Mouse (Mus musculus) midbrain, embryonic 11.5 days (tissue): ENCODE measurements at regions not wholly inside any gene's neighbourhood (a gene's known extent, or its start where the extent isn't known, plus 50 kb on each side); places are given as distances from the start of the nearest gene placed in this dataset.

Source experiments
- ATAC-seq: fragments of 200-750 bp; cut with Nextera tagmentation; 2 replicates; pipeline ENCODE4 v1.8.0; 2017; ENCODE audit warnings: moderate TSS enrichment, moderate library complexity; ENCODE audit not compliant: low FRiP score
- DNase-seq: peaks from one replicate; pipeline ENCODE4 v3.0.0; 2015; ENCODE audit warnings: low spot score; ENCODE audit errors: missing footprints
- H3K27ac ChIP-seq: fragments of 300-500 bp; sonication (generic); 2 replicates; pipeline ENCODE4 v1.5.1; 2014; ENCODE audit warnings: low read depth, low read length
- H3K27me3 ChIP-seq: fragments of 300-500 bp; sonication (generic); 2 replicates; pipeline ENCODE4 v1.6.1; 2014; ENCODE audit warnings: mild to moderate bottlenecking, low read length, moderate library complexity, mixed read lengths; ENCODE audit not compliant: control insufficient read depth, insufficient read depth
- H3K36me3 ChIP-seq: fragments of 300-500 bp; sonication (generic); 2 replicates; pipeline ENCODE4 v1.6.1; 2014; ENCODE audit warnings: mild to moderate bottlenecking, low read length, moderate library complexity, mixed read lengths; ENCODE audit not compliant: control insufficient read depth, insufficient read depth
- H3K4me1 ChIP-seq: fragments of 300-500 bp; sonication (generic); 2 replicates; pipeline ENCODE4 v1.6.1; 2014; ENCODE audit warnings: low read length; ENCODE audit not compliant: control insufficient read depth, insufficient read depth
- H3K4me2 ChIP-seq: fragments of 300-500 bp; sonication (generic); 2 replicates; pipeline ENCODE4 v1.6.1; 2014; ENCODE audit warnings: mild to moderate bottlenecking, moderate library complexity
- H3K4me3 ChIP-seq: fragments of 300-500 bp; sonication (generic); 2 replicates; pipeline ENCODE4 v1.5.1; 2014; ENCODE audit warnings: low read depth, low read length
- H3K9ac ChIP-seq: fragments of 300-500 bp; sonication (generic); 2 replicates; pipeline ENCODE4 v1.6.1; 2014; ENCODE audit warnings: low read length
- H3K9me3 ChIP-seq: fragments of 300-500 bp; sonication (generic); 2 replicates; pipeline ENCODE4 v1.6.1; 2016; ENCODE audit warnings: low read length; ENCODE audit not compliant: control insufficient read depth
- WGBS: fragments of 180-500 bp; shearing (Covaris S2); extraction: QIAGEN DNeasy Blood & Tissue Kit; methylation state at CpG from one replicate; pipeline ENCODE4 v1.1.7; 2014; 5-methylcytosine and 5-hydroxymethylcytosine counted together

GRCm38 (mm10) chr1:73839351-73839750, 284.9 kb downstream of the Tns1 start:
- Histone ChIP-seq H3K4me3 (no peak overlapping the region), H3K9me3 (no peaks in the 10 kb centered on the region), H3K9ac (no peak overlapping the region), H3K27me3 (no peaks in the 10 kb centered on the region), H3K36me3 (no peaks in the 10 kb centered on the region), H3K27ac (no peak overlapping the region), H3K4me2 (no peak overlapping the region), H3K4me1 (no peaks in the 10 kb centered on the region)
- DNase-seq = no peak
- WGBS = 78% methylated on average over 2 of the region's 2 CpGs
- ATAC-seq = no peak

- Histone ChIP-seq H3K36me3 (no peaks in the 10 kb centered on the region), H3K4me1 (no peaks in the 10 kb centered on the region), H3K27ac (no peak overlapping the region), H3K4me2 (no peak overlapping the region), H3K27me3 (no peaks in the 10 kb centered on the region), H3K4me3 (no peak overlapping the region), H3K9me3 (no peaks in the 10 kb centered on the region), H3K9ac (no peak overlapping the region)
- DNase-seq (no peak), ATAC-seq (no peak)
These were observed 287.6 kb downstream of the Tns1 start for GRCm38 (mm10) chr1:73836680-73837079.

- Histone ChIP-seq H3K36me3 (no peaks in the 10 kb centered on the region), H3K27me3 (no peaks in the 10 kb centered on the region), H3K9me3 (no peaks in the 10 kb centered on the region), H3K4me1 (no peaks in the 10 kb centered on the region), H3K4me2 (no peak overlapping the region), H3K27ac (no peak overlapping the region), H3K4me3 (no peak overlapping the region), H3K9ac (no peak overlapping the region)
- no peak for DNase-seq
- 87% methylated on average over 1 of the region's 1 CpGs for WGBS
- ATAC-seq = no peak
These were observed 289.7 kb downstream of the Tns1 start for GRCm38 (mm10) chr1:73834566-73834965.

GRCm38 (mm10) chr1:73830486-73831132, 293.6 kb downstream of the Tns1 start:
- H3K36me3 ChIP-seq = no peaks in the 10 kb centered on the region
- H3K9ac ChIP-seq = no peak overlapping the region
- DNase-seq = no peak
- no peaks in the 10 kb centered on the region for H3K9me3 ChIP-seq
- whole genome bisulfite sequencing = 75% methylated on average over 9 of the region's 9 CpGs
- no peak overlapping the region for H3K4me3 ChIP-seq
- no peaks in the 10 kb centered on the region for H3K27me3 ChIP-seq
- H3K27ac ChIP-seq = no peak overlapping the region
- H3K4me2 ChIP-seq = no peak overlapping the region
- no peak for ATAC-seq
- peaks cover 3% of the 10 kb centered on the region for H3K4me1 ChIP-seq

- 67% methylated on average over 10 of the region's 10 CpGs for WGBS
- no peak overlapping the region for H3K4me2 ChIP-seq
- no peak overlapping the region for H3K9ac ChIP-seq
- peaks cover 13% of the 10 kb centered on the region for H3K4me1 ChIP-seq
- H3K9me3 ChIP-seq = no peaks in the 10 kb centered on the region
- no peak overlapping the region for H3K27ac ChIP-seq
- H3K4me3 ChIP-seq = no peak overlapping the region
- no peak for DNase-seq
- H3K27me3 ChIP-seq = no peaks in the 10 kb centered on the region
- no peak for ATAC-seq
- no peaks in the 10 kb centered on the region for H3K36me3 ChIP-seq
These were observed 295.3 kb downstream of the Tns1 start for GRCm38 (mm10) chr1:73828996-73829395.

GRCm38 (mm10) chr1:73826243-73826930, 297.9 kb downstream of the Tns1 start:
- no peak overlapping the region for H3K4me3 ChIP-seq
- 33% methylated on average over 15 of the region's 15 CpGs for WGBS
- no peaks in the 10 kb centered on the region for H3K9me3 ChIP-seq
- H3K4me2 ChIP-seq = no peak overlapping the region
- H3K27me3 ChIP-seq = no peaks in the 10 kb centered on the region
- H3K27ac ChIP-seq = no peak overlapping the region; the same call in 1 of the 2 replicates
- H3K9ac ChIP-seq = no peak overlapping the region
- DNase-seq = peak; percentile 99
- peak; percentile 87 for ATAC-seq
- no peaks in the 10 kb centered on the region for H3K36me3 ChIP-seq
- peaks cover 13% of the 10 kb centered on the region for H3K4me1 ChIP-seq

- no peaks in the 10 kb centered on the region for H3K9me3 ChIP-seq
- 57% methylated on average over 8 of the region's 8 CpGs for WGBS
- 0 out of 2 replicates have a peak overlapping the region, but pooled peaks have one; percentile 0 for H3K9ac ChIP-seq
- 0 out of 2 replicates have a peak overlapping the region, but pooled peaks have one; percentile 4 for H3K27ac ChIP-seq
- peak; percentile 88 for DNase-seq
- H3K27me3 ChIP-seq = no peaks in the 10 kb centered on the region
- peaks cover 13% of the 10 kb centered on the region for H3K4me1 ChIP-seq
- no peaks in the 10 kb centered on the region for H3K36me3 ChIP-seq
- H3K4me3 ChIP-seq = no peak overlapping the region
- no peak overlapping the region for H3K4me2 ChIP-seq
- ATAC-seq = peak; percentile 56; the same call in 1 of the 2 replicates
These were observed 299.7 kb downstream of the Tns1 start for GRCm38 (mm10) chr1:73824406-73825184.

GRCm38 (mm10) chr1:73823726-73824125, 300.5 kb downstream of the Tns1 start:
- Histone ChIP-seq H3K4me2 (no peak overlapping the region), H3K9me3 (no peaks in the 10 kb centered on the region), H3K9ac (no peak overlapping the region), H3K27me3 (no peaks in the 10 kb centered on the region), H3K36me3 (no peaks in the 10 kb centered on the region), H3K4me1 (peaks cover 13% of the 10 kb centered on the region), H3K27ac (no peak overlapping the region), H3K4me3 (no peak overlapping the region)
- WGBS = 84% methylated on average over 10 of the region's 10 CpGs
- ATAC-seq = no peak
- no peak for DNase-seq

GRCm38 (mm10) chr1:73822616-73823015, 301.6 kb downstream of the Tns1 start:
- DNase-seq (no peak), ATAC-seq (no peak)
- Histone ChIP-seq H3K36me3 (no peaks in the 10 kb centered on the region), H3K27me3 (no peaks in the 10 kb centered on the region), H3K4me1 (peaks cover 13% of the 10 kb centered on the region), H3K4me2 (no peak overlapping the region), H3K9ac (no peak overlapping the region), H3K4me3 (no peak overlapping the region), H3K9me3 (no peaks in the 10 kb centered on the region), H3K27ac (no peak overlapping the region)
- 74% methylated on average over 6 of the region's 6 CpGs for WGBS
